Mouse (Mus musculus) heart, embryonic 16.5 days (tissue): Measurements from ENCODE around the gene Ptprg. TPM values are rescaled to one million over a fixed set of nuclear protein-coding genes. Genes with fewer than 3 reads are reported as not detected.

Experiments used
- ATAC-seq: fragments of 200-750 bp; cut with Nextera tagmentation; replicated peaks from 2 replicates; pipeline ENCODE4 v1.8.0; 2017; ENCODE audit warnings: moderate number of reproducible peaks; ENCODE audit not compliant: insufficient read depth, low FRiP score; ENCODE audit errors: extremely low read depth
- H3K27ac ChIP-seq: fragments of 300-500 bp; sonication (generic); 2 replicates; pipeline ENCODE4 v1.5.1; 2014; ENCODE audit warnings: mild to moderate bottlenecking, low read length, control low read depth, moderate library complexity
- H3K27me3 ChIP-seq: fragments of 300-500 bp; sonication (generic); 2 replicates; pipeline ENCODE4 v1.6.1; 2014; ENCODE audit warnings: low read length, mixed read lengths; ENCODE audit not compliant: control insufficient read depth, insufficient read depth
- H3K36me3 ChIP-seq: fragments of 300-500 bp; sonication (generic); 2 replicates; pipeline ENCODE4 v1.6.1; 2014; ENCODE audit not compliant: control insufficient read depth, insufficient read depth
- H3K4me1 ChIP-seq: fragments of 300-500 bp; sonication (generic); 2 replicates; pipeline ENCODE4 v1.6.1; 2014; ENCODE audit warnings: low read length, mixed read lengths; ENCODE audit not compliant: control insufficient read depth, insufficient read depth
- H3K4me2 ChIP-seq: fragments of 300-500 bp; sonication (generic); 2 replicates; pipeline ENCODE4 v1.6.1; 2014; ENCODE audit warnings: low read depth, mild to moderate bottlenecking, control low read depth, low read length
- H3K4me3 ChIP-seq: fragments of 300-500 bp; sonication (generic); 2 replicates; pipeline ENCODE4 v1.5.1; 2014; ENCODE audit warnings: mild to moderate bottlenecking, control low read depth, low read length
- H3K9ac ChIP-seq: fragments of 300-500 bp; sonication (generic); 2 replicates; pipeline ENCODE4 v1.6.1; 2014; ENCODE audit warnings: low read length, control low read depth
- H3K9me3 ChIP-seq: fragments of 300-500 bp; sonication (generic); replicated peaks from 2 replicates; pipeline ENCODE4 v1.6.1; 2016; ENCODE audit warnings: low read length; ENCODE audit not compliant: control insufficient read depth
- WGBS: fragments of 180-500 bp; shearing (Covaris S2); extraction: QIAGEN DNeasy Blood & Tissue Kit; methylation state at CpG from one replicate; pipeline ENCODE4 v1.1.7; 2014; 5-methylcytosine and 5-hydroxymethylcytosine counted together
- polyA plus RNA-seq: library from polyadenylated mRNA; unstranded; fragments of >200 nt; fragmentation: Nextera tagmentation; extraction: Ambion mirVana; gene quantifications from 2 replicates; pipeline ENCODE4 v1.2.1, GENCODE M21; 2015

The Ptprg gene
- polyA plus RNA-seq, 1 experiment from 2014 or later: 13.4 TPM

- peaks cover 8% of the 10 kb centered on the region for H3K4me1 ChIP-seq
- H3K27me3 ChIP-seq: no peaks in the 10 kb centered on the region
- H3K27ac ChIP-seq: no peak overlapping the region
- H3K4me3 ChIP-seq: no peak overlapping the region
- H3K36me3 ChIP-seq: no peaks in the 10 kb centered on the region
- H3K4me2 ChIP-seq: no peak overlapping the region
- no peaks in the 10 kb centered on the region for H3K9me3 ChIP-seq
- H3K9ac ChIP-seq: no peak overlapping the region
- no peak for ATAC-seq
- 74% methylated on average over 2 of the region's 2 CpGs for WGBS
Observed at GRCm38 (mm10) chr14:12073408-12074107, 520.2 kb downstream of the Ptprg start.

- Histone ChIP-seq H3K9me3 (no peaks in the 10 kb centered on the region), H3K27ac (0 out of 2 replicates have a peak overlapping the region, but pooled peaks have one; percentile 4), H3K27me3 (no peaks in the 10 kb centered on the region), H3K4me2 (no peak overlapping the region), H3K36me3 (no peaks in the 10 kb centered on the region), H3K4me3 (no peak overlapping the region), H3K9ac (no peak overlapping the region), H3K4me1 (peaks cover 5% of the 10 kb centered on the region)
- ATAC-seq: peak; percentile 79
- 25% methylated on average over 7 of the region's 7 CpGs for WGBS
Observed at GRCm38 (mm10) chr14:12077193-12077592, 523.9 kb downstream of the Ptprg start.

GRCm38 (mm10) chr14:12079250-12079649, 525.9 kb downstream of the Ptprg start:
- no peak overlapping the region for H3K4me2 ChIP-seq
- no peaks in the 10 kb centered on the region for H3K36me3 ChIP-seq
- peaks cover 5% of the 10 kb centered on the region for H3K4me1 ChIP-seq
- H3K27ac ChIP-seq: no peak overlapping the region
- H3K4me3 ChIP-seq: no peak overlapping the region
- H3K9ac ChIP-seq: no peak overlapping the region
- no peaks in the 10 kb centered on the region for H3K27me3 ChIP-seq
- no peaks in the 10 kb centered on the region for H3K9me3 ChIP-seq
- WGBS: 81% methylated on average over 6 of the region's 6 CpGs
- ATAC-seq: no peak

GRCm38 (mm10) chr14:12079833-12080401, 526.6 kb downstream of the Ptprg start:
- 68% methylated on average over 4 of the region's 4 CpGs for WGBS
- no peak for ATAC-seq
- Histone ChIP-seq H3K4me2 (no peak overlapping the region), H3K4me1 (peaks cover 5% of the 10 kb centered on the region), H3K9ac (no peak overlapping the region), H3K27ac (no peak overlapping the region), H3K36me3 (no peaks in the 10 kb centered on the region), H3K27me3 (no peaks in the 10 kb centered on the region), H3K9me3 (no peaks in the 10 kb centered on the region), H3K4me3 (no peak overlapping the region)

GRCm38 (mm10) chr14:12082131-12082921, 529.0 kb downstream of the Ptprg start:
- H3K4me2 ChIP-seq: no peak overlapping the region
- peaks cover 6% of the 10 kb centered on the region; the same call in 1 of the 2 replicates for H3K4me1 ChIP-seq
- no peaks in the 10 kb centered on the region for H3K36me3 ChIP-seq
- no peaks in the 10 kb centered on the region for H3K27me3 ChIP-seq
- no peak overlapping the region for H3K9ac ChIP-seq
- no peak overlapping the region for H3K27ac ChIP-seq
- ATAC-seq: no peak
- 65% methylated on average over 6 of the region's 6 CpGs for WGBS
- no peaks in the 10 kb centered on the region for H3K9me3 ChIP-seq
- H3K4me3 ChIP-seq: no peak overlapping the region

GRCm38 (mm10) chr14:12084076-12084475, 530.7 kb downstream of the Ptprg start:
- Histone ChIP-seq H3K9ac (no peak overlapping the region), H3K4me2 (no peak overlapping the region), H3K27me3 (no peaks in the 10 kb centered on the region), H3K9me3 (no peaks in the 10 kb centered on the region), H3K36me3 (no peaks in the 10 kb centered on the region), H3K4me1 (peaks cover 3% of the 10 kb centered on the region; the same call in 1 of the 2 replicates), H3K27ac (no peak overlapping the region), H3K4me3 (no peak overlapping the region)
- 88% methylated on average over 4 of the region's 4 CpGs for WGBS
- no peak for ATAC-seq

GRCm38 (mm10) chr14:12085078-12085477, 531.7 kb downstream of the Ptprg start:
- no peaks in the 10 kb centered on the region for H3K36me3 ChIP-seq
- no peaks in the 10 kb centered on the region for H3K27me3 ChIP-seq
- H3K4me3 ChIP-seq: no peak overlapping the region
- H3K4me1 ChIP-seq: peaks cover 3% of the 10 kb centered on the region; the same call in 1 of the 2 replicates
- no peak overlapping the region for H3K9ac ChIP-seq
- WGBS: 82% methylated on average over 4 of the region's 4 CpGs
- H3K4me2 ChIP-seq: no peak overlapping the region
- no peaks in the 10 kb centered on the region for H3K9me3 ChIP-seq
- ATAC-seq: no peak
- H3K27ac ChIP-seq: no peak overlapping the region

- Histone ChIP-seq H3K4me3 (no peak overlapping the region), H3K9me3 (no peaks in the 10 kb centered on the region), H3K27ac (no peak overlapping the region), H3K4me1 (peaks cover 3% of the 10 kb centered on the region; the same call in 1 of the 2 replicates), H3K9ac (no peak overlapping the region), H3K36me3 (no peaks in the 10 kb centered on the region), H3K27me3 (no peaks in the 10 kb centered on the region), H3K4me2 (no peak overlapping the region)
- no peak for ATAC-seq
- 56% methylated on average over 5 of the region's 5 CpGs for WGBS
Observed at GRCm38 (mm10) chr14:12086167-12086566, 532.8 kb downstream of the Ptprg start.

GRCm38 (mm10) chr14:12089954-12090353, 536.6 kb downstream of the Ptprg start:
- Histone ChIP-seq H3K4me1 (peaks cover 3% of the 10 kb centered on the region; the same call in 1 of the 2 replicates), H3K9ac (no peak overlapping the region), H3K4me2 (no peak overlapping the region), H3K9me3 (no peaks in the 10 kb centered on the region), H3K27me3 (no peaks in the 10 kb centered on the region), H3K27ac (no peak overlapping the region), H3K36me3 (no peaks in the 10 kb centered on the region; the same call in 1 of the 2 replicates), H3K4me3 (no peak overlapping the region)
- ATAC-seq: no peak
